Mouse (Mus musculus): ENCODE measurements at regions not wholly inside any gene's neighbourhood (a gene's known extent, or its start where the extent isn't known, plus 50 kb on each side); places are given as distances from the start of the nearest gene placed in this dataset.

DNA sequence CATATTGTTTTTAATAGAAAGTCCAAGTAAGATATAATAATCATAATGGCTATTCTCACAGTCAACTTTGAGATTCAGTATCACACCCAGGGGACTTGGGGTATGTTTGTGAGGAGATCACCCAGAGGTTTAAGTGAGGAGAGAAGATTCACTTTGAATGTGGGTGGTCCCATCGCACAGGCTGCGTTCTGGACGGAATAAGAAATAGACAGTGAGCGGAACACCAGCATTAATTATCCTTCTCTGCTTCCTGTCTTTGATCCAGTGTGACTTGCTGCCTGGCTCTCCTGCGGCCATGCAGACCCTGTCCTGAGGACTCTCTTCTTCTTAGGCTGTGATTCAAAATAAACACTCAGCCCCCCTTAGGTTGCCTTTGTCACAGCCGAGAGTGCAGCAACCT, 60.6 kb upstream of the Kras start:
- DNase-seq (ENCODE audit: low spot score): no peak

DNA sequence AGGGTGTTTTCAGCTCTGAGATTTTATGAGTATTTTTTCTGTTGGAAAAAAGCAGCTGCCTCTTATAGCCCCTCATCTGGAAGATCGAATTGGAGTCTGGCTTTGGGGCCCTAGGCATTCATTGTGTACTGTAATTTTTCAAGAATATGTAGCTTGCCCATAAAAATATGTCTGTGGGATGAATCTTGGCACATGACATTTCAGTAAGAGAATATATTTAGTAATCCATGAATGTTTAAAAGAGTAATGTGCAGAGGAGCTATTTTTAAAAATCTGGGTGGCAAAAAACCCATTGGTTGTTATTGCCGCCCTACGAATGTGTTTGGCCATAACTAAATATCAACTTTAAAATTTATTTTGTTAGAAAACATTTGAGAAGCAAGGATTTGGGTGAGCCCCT, 59.0 kb upstream of the Kras start:
- no peak for DNase-seq (ENCODE audit: low spot score)

DNA sequence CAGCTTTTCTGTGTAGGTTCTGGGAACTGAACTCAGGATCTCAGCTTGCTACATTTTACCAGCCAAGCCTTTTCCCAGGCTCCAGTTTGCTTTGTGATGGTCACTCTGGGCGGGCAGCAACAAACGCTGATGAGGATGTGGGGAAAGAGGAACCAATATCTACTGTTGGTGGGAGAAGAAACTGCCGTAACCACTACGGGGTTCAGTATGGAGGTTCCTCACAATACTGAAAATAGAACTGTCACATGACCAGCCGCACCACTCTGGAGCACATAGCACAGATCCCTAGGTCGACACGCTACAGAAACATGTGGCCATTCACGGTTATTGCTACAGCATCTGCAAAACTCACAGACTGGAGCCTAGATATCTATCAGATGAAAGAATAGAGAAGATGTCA, 57.2 kb upstream of the Kras start:
- no peak for DNase-seq (ENCODE audit: low spot score)

DNA sequence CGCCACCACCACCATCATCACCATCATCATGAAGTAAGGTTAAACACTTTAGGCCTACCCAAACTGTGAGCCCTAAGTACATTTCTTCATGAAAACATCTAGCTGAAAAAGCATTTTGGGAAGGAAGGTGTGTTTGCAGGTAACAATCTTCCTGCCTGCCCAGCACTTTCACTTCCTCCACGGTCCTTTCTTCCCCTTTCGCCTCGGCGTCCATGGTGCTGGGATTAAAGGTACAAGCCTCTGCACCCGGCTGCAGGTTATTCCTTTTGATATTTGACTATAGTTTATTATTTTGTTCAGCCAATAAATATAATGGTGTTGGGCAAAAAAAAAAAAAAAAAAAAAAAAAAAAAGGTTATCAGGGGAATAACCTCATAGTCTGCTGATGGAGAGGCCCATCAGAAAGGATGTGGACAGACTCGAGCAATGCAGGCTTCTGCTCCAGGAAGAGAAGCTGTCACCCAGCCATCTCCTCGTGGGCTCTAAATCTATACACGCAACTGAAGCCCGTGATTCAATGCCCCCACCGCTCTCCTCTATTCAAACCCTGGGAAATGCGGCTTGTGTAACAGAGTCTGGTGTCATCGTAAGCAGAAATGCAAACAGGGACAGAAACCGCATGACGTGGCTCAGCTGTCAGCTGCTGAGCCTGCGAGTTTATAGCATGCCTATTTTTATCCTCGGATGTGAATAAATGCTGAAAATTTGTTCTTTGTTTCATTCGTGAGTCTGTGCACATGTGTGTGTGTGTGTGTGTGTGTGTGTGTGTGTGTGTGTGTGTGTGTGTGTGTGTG, 56.5 kb upstream of the Kras start:
- DNase-seq (ENCODE audit: low spot score): peak; percentile 69

DNA sequence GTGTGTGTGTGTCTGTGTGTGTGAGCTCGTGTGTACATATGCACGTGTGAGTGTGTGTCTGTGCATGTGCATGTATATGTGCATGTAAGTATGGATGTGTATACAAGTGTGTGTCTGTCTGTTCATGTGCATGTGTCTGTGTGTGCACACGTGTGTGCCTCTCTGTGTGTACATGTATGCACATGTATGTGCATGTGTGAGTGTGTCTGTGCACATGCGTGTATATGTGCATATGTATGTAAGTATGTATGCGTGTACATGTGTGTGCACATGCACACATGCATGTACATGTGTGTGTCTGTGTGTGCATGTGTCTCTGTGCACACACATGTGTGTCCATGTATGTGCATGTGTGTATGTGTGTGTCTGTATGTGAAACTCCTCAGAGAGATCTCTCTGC, 55.6 kb upstream of the Kras start:
- DNase-seq (ENCODE audit: low spot score): no peak

DNA sequence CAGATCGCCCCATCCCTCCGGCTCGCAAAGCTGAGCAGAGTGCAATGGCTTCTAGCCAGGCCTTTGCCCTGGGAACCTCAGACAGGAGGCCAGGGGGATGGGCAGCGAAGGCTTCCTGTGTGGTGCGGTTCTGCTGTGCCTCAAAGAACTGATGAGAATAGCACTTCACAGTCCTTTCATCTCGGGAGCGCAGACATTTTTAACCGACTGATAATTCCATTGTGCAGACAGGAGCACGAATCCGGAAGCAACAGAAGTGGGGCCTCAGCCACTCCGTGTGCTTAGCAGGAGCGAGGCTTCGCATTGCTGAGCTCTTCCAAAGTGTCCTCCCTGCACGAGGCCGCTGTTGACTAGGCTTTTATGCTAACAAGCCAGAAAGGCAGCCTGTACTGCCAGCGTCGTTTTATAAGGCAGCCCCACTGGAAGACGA, 53.6 kb upstream of the Kras start:
- DNase-seq (ENCODE audit: low spot score): peak; percentile 46

DNA sequence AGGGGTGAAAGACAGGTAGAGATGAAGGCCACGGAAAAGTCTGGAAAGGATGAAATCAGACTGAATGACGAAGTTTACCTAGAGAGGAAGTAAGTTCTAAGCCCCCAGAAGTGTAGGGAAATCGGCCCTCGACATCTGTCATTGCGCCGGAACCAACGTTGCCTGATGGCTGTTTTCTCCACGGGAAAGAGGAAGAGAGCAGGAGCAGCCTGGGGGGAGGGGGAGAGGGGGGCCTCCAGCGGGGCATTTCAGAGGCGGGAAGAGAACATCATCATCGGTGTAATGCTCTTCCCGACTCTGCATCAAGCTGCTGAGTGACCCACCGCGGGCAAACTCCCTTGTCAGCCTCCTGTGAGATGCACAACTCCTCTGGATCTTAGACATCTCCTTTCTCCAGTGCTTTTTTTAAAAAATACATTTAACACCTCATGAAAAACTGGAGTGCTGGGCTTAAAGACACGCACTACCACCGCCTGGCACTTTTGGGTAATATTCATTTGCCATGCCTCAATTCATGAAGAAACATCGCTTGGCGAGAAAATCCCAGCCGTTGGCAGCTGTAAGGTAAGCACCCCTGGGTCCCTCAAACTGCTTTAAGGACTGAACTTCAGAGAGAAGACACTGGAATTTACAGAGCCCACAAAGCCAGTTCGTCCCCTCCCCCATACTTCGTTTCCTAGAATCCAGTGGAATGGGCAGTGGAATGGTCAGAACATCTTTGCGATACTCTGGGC, 53.0 kb upstream of the Kras start:
- DNase-seq (ENCODE audit: low spot score): no peak

DNA sequence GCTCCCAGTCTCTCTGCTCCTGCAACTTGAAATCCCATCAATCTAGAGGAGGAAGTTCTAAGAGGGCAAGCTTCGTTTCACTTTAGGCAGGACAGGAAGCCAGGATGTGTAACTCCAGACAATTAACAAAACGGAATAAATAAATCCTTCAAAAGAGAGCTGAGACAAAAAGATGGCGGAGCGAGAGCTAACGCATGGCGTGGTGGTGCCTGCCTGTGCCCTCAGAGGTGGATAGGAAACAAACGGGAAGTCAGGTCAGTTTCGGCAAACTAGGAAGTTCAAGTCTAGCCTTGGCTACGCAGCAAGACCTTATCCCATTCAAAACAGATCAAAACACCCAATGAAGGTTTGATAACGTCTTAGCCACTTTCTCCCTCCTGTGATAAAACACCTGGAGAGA, 52.1 kb upstream of the Kras start:
- no peak for DNase-seq (ENCODE audit: low spot score)

DNA sequence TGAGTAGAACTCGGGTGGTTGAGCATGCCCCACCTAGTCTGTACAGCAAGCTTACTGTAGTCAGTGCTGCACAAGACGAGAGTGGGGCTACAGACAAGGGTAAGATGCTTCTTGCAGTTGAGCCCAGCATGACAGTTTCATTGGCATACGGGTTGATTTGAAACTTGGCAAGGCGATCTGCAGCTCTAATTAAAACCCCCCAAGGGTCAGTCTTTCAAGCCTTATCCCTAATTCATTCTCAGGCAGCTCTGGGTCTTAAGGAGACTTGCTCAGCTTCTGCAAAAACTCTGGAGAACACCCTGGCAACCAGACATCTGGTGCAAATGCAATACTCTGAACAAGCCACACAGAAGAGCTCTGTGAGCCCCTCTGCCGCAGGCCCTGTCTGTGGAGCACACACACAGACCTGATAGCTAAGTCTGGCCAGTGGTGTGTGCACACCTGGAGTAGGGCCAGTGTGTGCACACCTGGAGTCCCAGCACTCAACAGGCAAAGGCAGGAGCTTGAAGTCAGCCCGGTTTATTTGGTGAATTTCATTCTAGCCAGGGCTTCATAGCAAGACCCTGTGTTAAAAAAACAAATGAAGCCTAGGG, 50.3 kb upstream of the Kras start:
- no peak for DNase-seq (ENCODE audit: low spot score)

Measured in layer of hippocampus, adult 11-12 months (tissue).